Mouse (Mus musculus): ENCODE results near the gene Cntd1. TPM values are rescaled to one million over a fixed set of nuclear protein-coding genes. Genes with fewer than 3 reads are reported as not detected.
"Not testable (repeated sequence)": the region's sequence is repeated elsewhere in the genome, so short reads cannot be mapped to it uniquely, and the experiment has no call there.

Cntd1 gene
- total RNA-seq, 2 experiments from 2014 or later, result 0.20 to 0.36 TPM

DNA sequence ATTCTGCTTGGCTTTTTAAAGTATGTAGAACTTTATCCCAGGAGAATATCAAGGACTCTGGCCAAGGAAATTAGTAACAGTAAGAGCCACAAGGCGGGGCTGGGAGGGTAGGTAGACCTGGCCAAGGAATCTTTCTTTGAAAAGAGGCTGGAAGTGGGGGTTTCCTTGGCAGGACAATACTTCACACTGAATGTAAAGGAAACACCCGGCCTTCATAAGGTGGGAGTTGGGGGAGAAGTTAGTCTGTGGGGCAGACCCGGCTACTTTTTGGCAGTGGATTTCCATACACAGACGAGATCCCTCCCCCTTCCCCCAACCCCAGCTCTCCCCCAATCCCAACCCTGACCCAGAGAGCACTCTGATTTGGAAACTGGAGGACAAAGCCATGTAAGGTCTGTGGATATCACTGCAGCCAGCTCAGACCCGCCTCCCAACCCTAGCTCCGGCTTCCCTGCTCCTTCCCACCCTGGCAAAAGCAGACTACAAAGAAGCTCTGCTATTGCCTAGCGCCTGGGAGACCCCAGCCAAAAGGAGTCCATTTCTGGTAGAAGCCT lies 51.6 kb downstream of the Cntd1 start, which contains the start of gene Aoc3:
Aoc3 (plus strand) TSS at position 235 of the 554 bp plus-strand sequence.
- TF ChIP-seq CTCF (IDR thresholded peaks at IDR 0.05), result no peak
- peak; percentile 59 for DNase-seq
- H3K27ac ChIP-seq, result peak within 1 kb of the TSS; percentile 81
- H3K4me3 ChIP-seq, result peak within 1 kb of the TSS; percentile 65
- intact Hi-C loops (cut with DNase I), result no loop called here

DNA sequence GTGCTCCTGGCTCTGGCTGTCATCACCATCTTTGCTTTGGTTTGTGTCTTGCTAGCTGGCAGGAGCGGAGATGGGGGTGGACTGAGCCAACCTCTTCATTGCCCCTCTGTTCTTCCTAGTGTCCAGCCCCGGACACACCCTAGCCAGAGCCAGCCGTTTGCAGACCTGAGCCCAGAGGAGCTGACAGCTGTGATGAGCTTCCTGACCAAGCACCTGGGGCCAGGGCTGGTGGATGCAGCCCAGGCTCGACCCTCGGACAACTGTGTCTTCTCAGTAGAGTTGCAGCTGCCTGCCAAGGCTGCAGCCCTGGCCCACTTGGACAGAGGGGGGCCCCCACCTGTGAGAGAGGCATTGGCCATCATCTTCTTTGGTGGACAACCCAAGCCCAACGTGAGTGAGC lies 52.1 kb downstream of the Cntd1 start:
- Histone ChIP-seq H3K4me3 (peak overlapping the region; percentile 65), H3K27ac (peak overlapping the region; percentile 81)
- intact Hi-C loops (cut with DNase I); DNase-seq: not testable (repeated sequence)

- no peak for DNase-seq
- peak overlapping the region; percentile 81 for H3K27ac ChIP-seq
- H3K4me3 ChIP-seq, result peak overlapping the region; percentile 65
- intact Hi-C loops (cut with DNase I), result no loop called here
- no peak for TF ChIP-seq CTCF (IDR thresholded peaks at IDR 0.05)
Measured at GRCm38 (mm10) chr11:101332537-101332936, 53.7 kb downstream of the Cntd1 start.

GRCm38 (mm10) chr11:101334023-101334422 lies 55.2 kb downstream of the Cntd1 start:
- peak overlapping the region; percentile 65 for H3K4me3 ChIP-seq
- no peak for TF ChIP-seq CTCF (IDR thresholded peaks at IDR 0.05)
- no peak for DNase-seq
- peak overlapping the region; percentile 56 for H3K27ac ChIP-seq
- intact Hi-C loops (cut with DNase I), result no loop called here

DNA sequence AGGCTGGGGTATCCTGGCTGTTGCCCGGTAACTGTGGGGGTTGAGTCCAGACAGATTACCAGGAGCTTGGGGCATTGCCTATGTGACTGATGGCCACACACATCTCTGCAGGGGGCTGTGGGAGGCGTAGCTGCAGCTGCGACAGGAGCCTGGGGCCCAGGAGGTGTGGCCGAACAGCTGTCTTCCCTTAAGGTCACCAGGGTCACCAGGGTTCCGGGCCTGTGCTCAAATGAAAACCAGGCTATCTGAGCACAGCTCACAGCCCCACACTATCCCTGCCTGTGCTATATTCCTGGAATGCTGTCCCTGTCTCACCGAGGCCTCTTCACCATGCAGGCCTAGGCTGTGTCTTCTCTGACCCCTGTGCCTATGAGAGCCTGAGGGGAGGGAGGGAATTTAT lies 55.7 kb downstream of the Cntd1 start:
- TF ChIP-seq CTCF (IDR thresholded peaks at IDR 0.05), result no peak
- Histone ChIP-seq H3K4me3 (peak overlapping the region; percentile 65), H3K27ac (no peak overlapping the region)
- intact Hi-C loops (cut with DNase I), result no loop called here
- DNase-seq, result no peak

DNA sequence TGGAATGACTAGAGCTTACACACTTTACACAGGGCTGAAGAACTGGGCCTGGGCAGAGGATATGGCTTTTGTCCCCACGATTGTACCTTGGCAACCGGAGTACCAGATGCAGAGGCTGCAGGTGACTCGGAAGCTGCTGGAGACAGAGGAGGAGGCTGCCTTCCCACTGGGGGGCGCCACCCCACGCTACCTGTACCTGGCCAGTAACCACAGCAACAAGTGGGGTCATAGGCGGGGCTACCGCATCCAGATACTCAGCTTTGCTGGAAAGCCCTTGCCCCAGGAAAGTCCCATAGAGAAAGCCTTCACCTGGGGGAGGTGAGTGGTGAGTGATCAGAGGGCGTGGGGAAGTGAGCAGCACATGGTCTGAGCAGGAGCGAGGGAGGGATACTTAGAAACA lies 56.9 kb downstream of the Cntd1 start:
- no peak for DNase-seq
- intact Hi-C loops (cut with DNase I), result no loop called here
- Histone ChIP-seq H3K27ac (no peak overlapping the region), H3K4me3 (peak overlapping the region; percentile 23)
- peak; percentile 17; the same call in 1 of the 2 replicates for TF ChIP-seq CTCF (IDR thresholded peaks at IDR 0.05)

- no peak overlapping the region for H3K27ac ChIP-seq
- intact Hi-C loops (cut with DNase I), result no loop called here
- no peak for TF ChIP-seq CTCF (IDR thresholded peaks at IDR 0.05)
- peak overlapping the region; percentile 44 for H3K4me3 ChIP-seq
- DNase-seq, result no peak
Measured at GRCm38 (mm10) chr11:101338123-101338760, 59.4 kb downstream of the Cntd1 start.

Other genes with a start within 250 kb of the Cntd1 start
- 1 to 10 TPM; 3.3 to 4.1 TPM for gene Naglu, start 209.0 kb upstream of the Cntd1 start, total RNA-seq (2021)
- under 1 TPM in 1 of 2 experiments, not detected in 1; 0.18 TPM for gene Hsd17b1, start 200.6 kb upstream of the Cntd1 start, total RNA-seq (2021)
- 1 to 10 TPM; 7.1 to 9.8 TPM for gene Coasy, start 196.4 kb upstream of the Cntd1 start, total RNA-seq (2021)
- gene Mlx, start 191.7 kb upstream of the Cntd1 start, total RNA-seq (2021), result 10 to 100 TPM; 12.5 to 14.4 TPM
- gene Psmc3ip, start 183.6 kb upstream of the Cntd1 start, total RNA-seq (2021), result 1 to 10 TPM; 1.5 to 2.2 TPM
- gene Retreg3, start 159.1 kb upstream of the Cntd1 start, total RNA-seq (2021), result 10 to 100 TPM; 30.3 to 31.1 TPM
- gene Tubg1, start 159.1 kb upstream of the Cntd1 start, total RNA-seq (2021), result 10 to 100 TPM; 22.0 to 30.2 TPM
- 1 to 10 TPM; 2.4 to 3.6 TPM for gene Tubg2, start 123.1 kb upstream of the Cntd1 start, total RNA-seq (2021)
- gene Cntnap1, start 108.5 kb upstream of the Cntd1 start, total RNA-seq (2021), result 1 to 10 TPM; 1.2 to 1.6 TPM
- gene Plekhh3, start 107.7 kb upstream of the Cntd1 start, total RNA-seq (2021), result 10 to 100 TPM; 20.7 to 35.3 TPM
- not detected for gene Ccr10, start 103.6 kb upstream of the Cntd1 start, total RNA-seq (2021)
- 10 to 100 TPM; 25.9 to 26.3 TPM for gene Ezh1, start 52.5 kb upstream of the Cntd1 start, total RNA-seq (2021)
- gene Ramp2, start 33.0 kb upstream of the Cntd1 start, total RNA-seq (2021), result 10 to 100 TPM; 34.8 to 37.0 TPM
- gene Vps25, start 25.3 kb upstream of the Cntd1 start, total RNA-seq (2021), result 10 to 100 TPM; 40.2 to 53.4 TPM
- under 1 TPM; 0.08 to 0.22 TPM for gene Wnk4, start 18.4 kb upstream of the Cntd1 start, total RNA-seq (2021)
- gene Coa3, start 102 bp downstream of the Cntd1 start, total RNA-seq (2021), result 10 to 100 TPM; 63.0 to 87.7 TPM
- 10 to 100 TPM; 79.6 to 85.8 TPM for gene Becn1, start 23.3 kb downstream of the Cntd1 start, total RNA-seq (2021)
- 10 to 100 TPM; 70.0 to 71.6 TPM for gene Psme3, start 37.2 kb downstream of the Cntd1 start, total RNA-seq (2021)
- gene Aoc2, start 46.1 kb downstream of the Cntd1 start, total RNA-seq (2021), result 1 to 10 TPM in 1 of 2 experiments, under 1 TPM in 1; 0.64 to 1.4 TPM
- gene Aoc3, start 51.6 kb downstream of the Cntd1 start, total RNA-seq (2021), result 1 to 10 TPM; 4.0 to 6.1 TPM
- gene G6pc, start 88.5 kb downstream of the Cntd1 start, total RNA-seq (2021), result not detected
- 10 to 100 TPM; 17.1 to 24.9 TPM for gene Aarsd1, start 138.6 kb downstream of the Cntd1 start, total RNA-seq (2021)
- 1 to 10 TPM; 7.9 to 8.4 TPM for gene Gm27029, start 145.8 kb downstream of the Cntd1 start, total RNA-seq (2021)
- gene Rundc1, start 146.1 kb downstream of the Cntd1 start, total RNA-seq (2021), result 1 to 10 TPM; 7.3 to 8.8 TPM
- 10 to 100 TPM; 82.0 to 90.7 TPM for gene Ptges3l, start 146.3 kb downstream of the Cntd1 start, total RNA-seq (2021)
- 10 to 100 TPM; 31.9 to 49.4 TPM for gene Rpl27, start 163.3 kb downstream of the Cntd1 start, total RNA-seq (2021)
- gene Ifi35, start 169.4 kb downstream of the Cntd1 start, total RNA-seq (2021), result 10 to 100 TPM in 1 of 2 experiments, 1 to 10 TPM in 1; 8.6 to 14.3 TPM
- 1 to 10 TPM; 3.3 to 3.5 TPM for gene Rnd2, start 186.0 kb downstream of the Cntd1 start, total RNA-seq (2021)
- gene Vat1, start 187.2 kb downstream of the Cntd1 start, total RNA-seq (2021), result 10 to 100 TPM; 10.0 to 14.5 TPM

Measured in gastrocnemius, adult 2 months (tissue).